Mouse (Mus musculus) monocyte, adult 2 months (primary cell): ENCODE data around the gene Trip10.

Experiments
- DNase-seq, 2 experiments: peaks; one replicate each; pipeline ENCODE4 v3.0.0; 2022; ENCODE audit warnings: low spot score in 2 of 2, low read depth in 1 of 2

Gene Trip10

GRCm38 (mm10) chr17:57290001-57290670 lies 40.9 kb downstream of the Trip10 start:
- DNase-seq = peak in 1 of 2 experiments; percentile 44

- DNase-seq = peak in 1 of 2 experiments; percentile 51
Measured at GRCm38 (mm10) chr17:57290671-57291055, 41.4 kb downstream of the Trip10 start.

- DNase-seq = no peak
Measured at GRCm38 (mm10) chr17:57292302-57292701, 43.0 kb downstream of the Trip10 start.

- no peak for DNase-seq
Measured at GRCm38 (mm10) chr17:57292968-57293367, 43.7 kb downstream of the Trip10 start.

- no peak for DNase-seq
Measured at GRCm38 (mm10) chr17:57295935-57296334, 46.7 kb downstream of the Trip10 start.

- DNase-seq = no peak
Measured at GRCm38 (mm10) chr17:57297040-57297439, 47.8 kb downstream of the Trip10 start.

- DNase-seq = no peak
Measured at GRCm38 (mm10) chr17:57305593-57305992, 56.3 kb downstream of the Trip10 start.

- DNase-seq = no peak
Measured at GRCm38 (mm10) chr17:57307074-57307473, 57.8 kb downstream of the Trip10 start.

- DNase-seq = no peak
Measured at GRCm38 (mm10) chr17:57311801-57312200, 62.5 kb downstream of the Trip10 start.
